Mouse (Mus musculus) layer of hippocampus, postnatal 10 days (tissue): ENCODE results near the gene Lemd2. TPM values are rescaled to one million over a fixed set of nuclear protein-coding genes. Genes with fewer than 3 reads are reported as not detected.
A peak's percentile ranks its signal among the peaks of the same experiment; 100 is the strongest.

Experiments used
- DNase-seq, 2 experiments: peaks; one replicate each; pipeline ENCODE4 v3.0.0; 2021; ENCODE audit warnings: low spot score in 2 of 2
- total RNA-seq, 2 experiments: library from RNA; stranded (reverse); gene quantifications; 2 replicates each; pipeline ENCODE4 v1.2.3; 2021

The Lemd2 gene
- total RNA-seq, 2 experiments from 2014 or later: 48.4 to 56.2 TPM

DNA sequence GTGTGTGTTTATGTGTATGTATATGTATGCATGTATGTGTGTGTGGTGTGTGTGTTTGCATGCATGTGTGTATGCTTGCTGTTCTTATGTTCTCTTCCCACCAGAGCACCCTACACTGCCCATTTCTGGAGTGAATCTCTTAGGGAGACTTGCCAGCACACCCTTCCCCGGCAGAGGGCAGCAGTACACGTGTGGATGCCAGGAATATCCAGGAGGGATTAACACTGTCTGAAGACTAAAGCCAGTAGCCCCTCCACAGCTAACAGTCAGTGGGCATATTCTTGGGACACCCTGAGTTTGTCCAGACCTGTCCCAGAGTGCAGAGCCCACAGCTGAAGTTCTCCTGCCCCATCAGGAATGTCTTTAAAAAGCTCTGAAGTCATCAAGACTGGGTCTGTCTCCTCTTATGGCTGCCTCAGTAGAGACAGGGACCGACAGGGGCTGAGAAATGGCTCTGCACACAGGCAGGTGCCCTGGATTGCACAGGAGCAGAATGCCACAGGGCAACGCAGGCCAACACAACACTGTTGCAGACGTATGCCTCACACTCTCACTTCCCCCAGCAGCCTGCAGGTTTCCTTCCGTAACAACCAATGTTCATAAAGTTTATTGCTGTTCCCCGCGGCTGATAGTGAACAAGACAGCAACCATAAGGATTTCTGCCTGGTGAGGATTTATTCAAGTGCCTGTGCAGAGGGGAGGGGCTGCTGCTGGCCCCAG is 39.1 kb downstream of the Lemd2 start:
- DNase-seq: peak; percentile 76

DNA sequence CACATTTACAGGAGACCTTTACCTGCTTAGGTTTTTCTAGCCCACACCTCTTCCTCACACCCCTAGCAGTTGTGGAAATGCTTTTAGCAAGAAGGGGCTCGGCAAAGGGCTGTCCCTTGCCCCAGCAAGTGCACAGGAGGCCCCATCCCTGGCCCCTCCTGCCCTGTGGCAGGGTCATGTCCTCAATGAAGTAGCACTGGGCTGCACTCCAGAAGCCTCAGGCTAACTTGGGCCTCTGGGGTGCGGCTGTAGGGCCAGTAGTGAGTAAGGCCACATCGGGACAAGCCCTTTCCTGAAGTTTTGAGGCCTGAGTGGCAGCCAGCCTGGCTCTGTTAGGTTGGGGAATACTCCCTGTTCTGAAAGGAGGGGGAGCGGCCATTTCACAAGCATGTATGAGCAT is 43.4 kb downstream of the Lemd2 start:
- no peak for DNase-seq

DNA sequence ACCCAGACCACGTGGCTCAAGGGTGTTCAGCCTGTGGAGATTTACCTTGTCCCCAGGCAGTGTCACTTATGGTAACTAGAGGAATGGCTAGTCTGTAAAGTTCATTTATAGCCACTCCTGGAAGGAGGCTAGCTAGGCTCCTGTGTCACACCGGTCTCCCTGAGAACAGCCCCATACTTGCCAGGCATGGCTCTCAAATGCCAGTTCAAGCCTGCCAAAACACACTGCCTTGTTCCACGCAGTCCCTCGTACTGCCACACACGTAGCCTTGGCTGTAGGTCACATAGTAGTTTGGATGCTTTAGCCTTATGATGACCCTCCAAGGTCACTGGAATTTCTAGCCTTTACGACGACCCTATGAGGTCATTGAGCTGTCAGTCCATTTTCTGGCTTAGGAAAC is 45.1 kb downstream of the Lemd2 start:
- no peak for DNase-seq

DNA sequence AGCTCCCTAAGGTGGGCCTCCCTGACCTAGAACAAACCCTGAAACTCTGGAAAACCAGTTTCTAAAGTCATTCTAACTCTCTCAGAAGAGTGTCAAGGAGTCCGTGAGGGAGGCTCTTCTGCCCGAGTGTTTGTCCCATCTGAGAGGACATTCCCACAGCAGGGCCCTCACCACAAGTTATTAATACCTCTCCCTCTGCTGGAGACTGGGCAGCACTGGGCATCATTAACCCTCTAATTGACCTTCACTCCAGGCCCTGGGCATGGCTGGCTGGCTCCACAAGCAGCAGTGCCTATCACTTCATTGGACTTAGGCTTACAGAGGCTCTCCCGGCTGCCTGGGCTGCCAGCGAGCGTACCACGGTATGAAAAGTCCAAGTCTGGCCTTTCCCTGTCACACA is 45.8 kb downstream of the Lemd2 start:
- DNase-seq: no peak

DNA sequence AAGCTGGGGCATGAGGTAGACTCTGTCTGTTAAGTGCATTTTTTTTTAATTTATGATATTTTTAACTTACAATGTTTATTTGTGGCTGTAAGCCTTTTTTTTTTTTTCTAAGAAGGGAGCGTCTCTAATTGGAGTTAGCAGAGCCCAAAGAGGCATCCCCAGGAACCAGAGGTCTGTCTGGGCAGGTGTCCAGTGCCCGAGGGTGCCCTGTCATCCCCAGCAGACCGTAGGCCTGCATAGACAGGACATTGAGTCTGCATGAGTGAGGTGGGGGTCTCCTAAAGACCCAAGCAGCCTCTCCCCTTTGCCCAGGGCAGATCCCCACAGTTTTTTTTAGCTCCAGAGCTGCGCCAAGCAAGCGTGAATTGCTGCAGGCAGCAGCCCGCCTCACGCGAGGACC is 48.5 kb downstream of the Lemd2 start:
- no peak for DNase-seq

DNA sequence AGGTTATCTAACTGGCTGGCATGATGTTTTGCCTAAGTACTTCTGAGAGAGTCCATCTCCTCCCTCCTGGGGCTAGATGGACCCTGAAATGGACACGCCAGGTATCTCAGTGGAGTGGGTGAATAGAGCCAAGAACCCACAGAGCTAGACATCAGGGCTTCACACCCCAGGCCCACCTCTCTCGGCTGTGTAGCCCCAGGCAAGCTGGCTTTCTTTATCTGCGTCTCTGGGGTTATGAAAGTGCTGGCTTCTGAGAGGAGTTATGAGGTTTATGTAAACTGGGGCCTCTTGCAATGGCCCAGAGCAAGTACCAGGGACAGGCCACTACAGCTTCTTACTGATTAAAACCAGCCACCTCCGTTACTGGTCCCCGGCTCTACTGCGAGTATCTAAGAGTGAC is 49.4 kb downstream of the Lemd2 start:
- no peak for DNase-seq

DNA sequence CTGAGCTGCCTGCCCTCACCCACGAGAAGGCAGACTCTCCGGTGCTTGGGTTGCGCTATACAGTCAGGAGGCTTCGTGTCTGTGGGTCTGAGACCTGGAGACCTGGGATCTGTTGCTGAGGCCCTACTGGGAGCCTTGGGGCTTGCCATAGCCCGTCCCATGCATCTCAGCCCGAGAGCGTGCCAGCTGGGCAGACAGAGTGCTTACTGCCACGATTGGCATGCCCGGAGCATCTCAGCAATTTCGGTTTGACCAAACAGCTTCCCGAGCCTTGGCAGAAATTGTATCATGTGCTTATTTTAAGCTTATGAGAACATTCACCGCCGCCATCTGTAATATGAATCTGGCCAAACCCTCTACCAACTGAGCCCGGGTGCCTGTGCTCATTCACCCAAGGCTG is 50.0 kb downstream of the Lemd2 start:
- DNase-seq: peak in 1 of 2 experiments; percentile 33

DNA sequence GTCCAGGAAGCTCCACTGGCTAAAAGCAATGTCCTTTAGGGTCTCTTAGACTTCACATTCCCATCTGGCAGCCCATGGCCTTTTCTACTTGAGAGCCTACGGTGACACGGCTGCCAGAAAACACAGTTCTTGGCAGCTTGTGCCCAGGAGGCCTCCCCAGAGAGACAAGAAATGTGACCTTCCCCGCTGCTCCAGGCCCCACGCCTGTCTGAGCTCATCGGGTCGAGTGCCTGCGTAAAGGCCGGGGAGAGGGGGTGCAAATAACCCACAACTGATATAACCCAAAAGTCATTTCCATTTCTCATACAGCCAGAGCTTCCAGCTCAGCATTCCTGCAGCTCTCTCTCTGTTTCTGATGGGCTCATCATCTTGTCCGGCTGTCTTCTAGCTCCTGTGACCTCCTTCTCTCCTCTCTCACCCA is 50.5 kb downstream of the Lemd2 start:
- DNase-seq: peak in 1 of 2 experiments; percentile 21

DNA sequence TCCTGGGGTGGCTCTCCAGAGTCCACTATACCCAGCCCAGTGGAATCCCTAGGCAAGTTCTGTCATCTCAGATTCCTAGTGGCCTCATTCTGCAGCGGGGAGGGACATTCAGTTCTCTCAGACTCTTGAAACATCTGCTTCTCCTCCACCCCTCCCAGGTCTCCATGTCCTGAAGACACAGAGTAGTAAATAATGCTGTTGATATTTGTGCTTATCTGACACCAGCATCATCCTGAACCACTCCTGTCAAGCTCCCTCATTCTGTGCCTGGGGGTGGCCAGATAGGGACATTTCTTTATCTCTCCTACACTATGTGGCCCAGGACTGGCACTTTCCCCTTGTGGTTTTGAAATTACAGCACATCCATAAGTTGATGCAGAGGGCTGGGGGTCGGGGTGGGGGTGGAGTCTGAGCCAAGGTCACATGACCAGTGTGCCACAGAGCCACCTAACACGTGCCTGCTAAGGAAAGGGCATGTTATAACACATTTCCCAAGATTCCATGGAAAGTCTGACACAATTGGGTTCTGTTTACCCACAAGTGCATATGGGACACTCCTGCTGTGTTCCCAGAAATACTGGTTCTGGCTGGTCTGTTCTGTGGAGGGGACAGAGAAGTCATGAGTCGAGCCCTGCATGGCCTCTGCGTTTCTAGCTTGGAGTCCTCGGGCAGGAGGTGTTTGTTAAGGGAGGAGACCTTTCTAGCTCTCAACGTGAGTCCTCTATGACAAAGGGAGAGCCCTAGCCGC is 51.1 kb downstream of the Lemd2 start:
- no peak for DNase-seq

DNA sequence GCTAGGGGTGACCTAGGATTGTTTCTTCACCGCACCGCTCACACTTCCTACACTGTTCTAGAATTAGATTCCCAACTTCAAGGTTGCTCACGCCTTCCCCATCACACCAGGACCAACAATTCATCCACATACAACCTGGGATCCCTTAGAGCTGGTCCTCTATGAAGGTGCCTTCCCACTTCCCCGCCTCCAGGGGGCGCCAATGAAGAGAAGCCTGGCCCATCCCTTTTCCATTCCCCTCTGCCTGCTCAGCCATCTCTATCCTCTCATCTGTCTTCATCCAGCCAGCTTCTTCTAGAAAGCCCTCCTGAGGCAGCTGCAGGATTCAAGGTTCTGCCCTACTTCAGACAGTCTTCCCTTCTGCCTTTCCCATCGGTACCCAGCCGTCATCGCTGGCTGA is 52.9 kb downstream of the Lemd2 start:
- no peak for DNase-seq

DNA sequence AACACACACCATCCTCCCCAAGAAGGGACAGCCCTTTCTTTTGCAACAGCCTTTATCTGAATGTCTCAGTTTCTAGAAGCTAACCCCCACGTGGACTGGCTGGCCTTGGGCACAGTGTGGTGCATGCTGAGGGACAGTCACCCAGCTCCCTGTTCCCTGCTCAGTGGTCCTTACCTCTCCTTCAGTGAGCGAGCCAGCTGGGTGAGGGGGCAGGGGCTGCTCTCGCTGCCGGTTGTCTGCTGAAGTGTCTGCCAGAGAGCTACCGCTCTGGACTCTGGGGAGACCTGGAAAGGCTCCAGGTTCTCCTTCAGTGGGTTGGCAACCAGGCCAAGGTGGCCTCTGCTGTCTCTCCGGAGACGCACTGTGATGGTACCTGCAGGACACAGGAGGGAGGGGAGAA is 53.4 kb downstream of the Lemd2 start:
- DNase-seq: no peak

DNA sequence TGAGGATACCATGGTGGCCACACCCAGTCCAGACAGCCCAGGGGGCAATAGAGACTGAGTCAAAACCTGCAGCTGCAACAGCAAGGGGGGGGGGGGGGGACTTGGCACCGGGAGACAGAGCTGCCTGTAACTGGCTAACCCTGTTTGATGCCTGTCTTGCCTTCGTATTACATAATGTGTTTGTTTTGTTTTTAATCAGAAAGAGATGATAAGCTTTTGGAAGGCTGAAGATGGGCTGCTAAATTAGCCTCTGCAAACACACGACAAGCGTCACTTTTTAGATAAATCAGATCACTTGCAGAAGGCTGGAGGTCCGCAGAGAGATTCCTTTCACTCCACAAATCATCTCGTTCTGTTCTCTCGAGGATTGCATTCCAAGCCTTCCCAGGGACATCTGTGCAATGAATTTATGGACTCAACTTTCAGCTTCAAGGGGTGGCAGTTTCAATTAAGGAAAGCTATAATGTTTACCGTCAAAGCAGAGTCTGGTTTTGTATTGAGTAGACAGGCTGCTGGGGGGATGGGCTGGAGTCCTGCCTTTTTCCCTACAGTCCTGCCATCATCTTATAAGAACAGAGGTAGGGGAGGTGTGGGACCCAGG is 57.8 kb downstream of the Lemd2 start:
- DNase-seq: no peak

DNA sequence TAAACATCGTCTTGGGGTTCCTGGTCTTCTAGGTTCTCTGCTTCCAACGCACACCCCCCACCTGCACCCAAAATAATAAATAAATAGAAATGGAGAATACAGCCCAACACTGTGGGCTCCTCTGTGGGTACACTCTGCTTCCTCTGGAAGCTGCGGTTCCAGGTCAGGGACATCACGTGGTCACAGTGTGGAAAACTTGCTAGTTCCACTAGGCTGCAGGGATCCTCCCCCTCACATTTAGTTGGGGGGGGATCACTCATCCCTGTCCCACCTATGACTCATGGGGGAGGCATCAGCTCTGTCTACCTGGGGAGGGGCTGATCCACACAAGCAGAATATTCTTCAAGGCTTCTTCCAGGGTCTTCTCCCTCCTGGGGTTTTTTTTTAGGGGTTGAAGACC is 60.1 kb downstream of the Lemd2 start:
- no peak for DNase-seq

DNA sequence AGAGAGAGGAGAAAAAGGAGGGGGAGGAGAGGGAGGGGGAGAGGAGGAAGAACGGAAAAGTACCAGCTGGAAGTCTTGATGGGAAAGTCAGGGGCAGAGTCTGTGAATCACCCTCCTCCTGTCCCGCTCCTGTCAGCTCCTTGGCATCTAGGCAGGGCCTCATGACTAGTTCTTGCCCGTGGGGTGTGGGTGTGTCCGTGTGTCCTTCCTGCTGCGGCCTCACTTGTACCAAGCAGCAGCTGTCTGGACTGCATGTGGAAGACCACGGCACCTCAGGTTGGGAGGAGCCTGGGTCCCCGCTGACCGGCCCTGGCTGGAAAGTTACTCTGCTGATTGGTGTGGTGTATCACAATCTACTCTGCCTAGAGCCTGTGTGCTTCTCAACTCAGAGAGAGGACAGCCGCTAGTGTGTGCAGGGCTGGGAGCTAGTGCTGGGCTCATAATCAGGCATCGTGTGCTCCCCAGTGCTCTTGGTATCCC is 62.3 kb downstream of the Lemd2 start:
- no peak for DNase-seq

DNA sequence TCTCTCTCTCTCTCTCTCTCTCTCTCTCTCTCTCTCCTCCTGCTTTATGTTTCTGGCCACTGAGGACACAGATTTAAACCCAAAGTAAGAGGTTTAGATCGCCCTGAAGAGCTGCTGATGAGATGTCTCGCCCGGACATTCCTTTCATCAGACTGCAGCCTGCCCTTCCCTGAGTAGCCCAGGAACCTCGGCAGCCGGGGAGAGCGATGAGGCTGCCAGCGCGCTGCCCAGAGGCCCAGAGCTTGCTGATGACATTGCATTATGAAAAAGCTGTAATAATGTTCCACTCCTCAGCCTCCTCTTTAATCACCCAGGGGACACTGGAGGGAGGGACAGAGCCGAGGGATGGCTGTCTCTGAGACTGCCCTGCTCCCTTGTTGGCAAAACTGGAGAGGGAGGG is 64.0 kb downstream of the Lemd2 start:
- no peak for DNase-seq

Other genes with a start within 250 kb of the Lemd2 start
- 10 to 100 TPM; 11.8 to 14.0 TPM for gene Zbtb9, start 231.3 kb downstream of the Lemd2 start, total RNA-seq
- gene Bak1, start 175.5 kb downstream of the Lemd2 start, total RNA-seq: 10 to 100 TPM; 29.3 to 33.2 TPM
- 1 to 10 TPM; 2.4 to 2.9 TPM for gene Itpr3, start 147.2 kb downstream of the Lemd2 start, total RNA-seq
- 100 to 1,000 TPM; 152 to 168 TPM for gene Uqcc2, start 70.6 kb downstream of the Lemd2 start, total RNA-seq
- not detected for gene Ip6k3, start 36.7 kb downstream of the Lemd2 start, total RNA-seq